Mouse (Mus musculus): ENCODE results near the gene Myl9. TPM values are rescaled to one million over a fixed set of nuclear protein-coding genes. Genes with fewer than 3 reads are reported as not detected.

Myl9 gene
- polyA plus RNA-seq, 1 experiment, result 9.4 TPM

DNA sequence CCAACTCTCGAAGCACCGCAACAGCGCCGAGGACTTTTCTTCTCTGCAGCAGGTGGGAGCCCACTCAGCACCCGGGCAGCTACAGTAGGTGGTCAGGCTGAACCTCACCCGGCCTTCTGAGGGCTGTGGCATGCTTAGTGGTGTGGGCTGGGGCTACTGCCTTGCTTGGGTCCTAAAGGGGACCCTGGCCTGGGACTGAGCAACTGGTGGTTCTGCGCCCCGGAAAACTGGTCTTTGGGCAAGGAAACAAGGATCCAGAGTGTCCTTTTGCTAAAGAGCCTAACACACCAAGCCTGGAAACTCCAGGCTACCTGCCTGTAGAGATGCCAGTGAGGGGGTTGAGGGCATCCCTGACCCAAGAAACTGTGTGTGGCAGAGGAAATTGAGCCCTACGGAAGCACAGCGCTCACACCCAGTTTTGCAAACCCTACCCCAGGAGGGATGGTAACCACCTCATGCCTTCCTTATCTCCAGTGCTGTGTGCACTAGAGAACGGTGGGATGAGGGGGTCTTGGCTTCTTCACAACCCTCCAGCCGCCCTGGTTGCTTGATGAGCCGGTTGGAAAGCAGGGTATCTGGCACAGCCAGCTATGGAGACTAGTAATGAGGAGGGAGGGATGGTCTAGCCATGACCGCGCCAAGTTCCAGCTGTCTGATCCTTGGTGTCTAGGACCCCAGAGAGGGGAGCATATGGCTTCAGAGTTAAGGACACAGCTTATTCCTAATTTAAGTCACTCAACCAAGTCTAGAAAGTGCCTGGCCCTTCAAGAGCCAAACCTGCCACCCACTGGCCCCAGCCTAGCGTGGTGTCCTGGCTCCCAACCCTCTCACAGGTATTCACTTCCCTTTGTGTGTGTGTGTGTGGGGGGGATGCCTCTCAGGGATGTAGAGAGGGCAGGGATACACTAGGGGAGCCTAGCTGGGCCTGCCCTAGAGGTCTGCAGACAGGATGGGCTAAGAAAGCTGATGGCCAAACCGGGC lies 525 bp downstream of the Myl9 start:
- TF ChIP-seq CTCF (IDR thresholded peaks at IDR 0.05; ENCODE audit: low read depth, low read length), result no peak
- no peak for TF ChIP-seq POLR2A (IDR thresholded peaks at IDR 0.05; ENCODE audit: insufficient read depth, low read length)
- TF ChIP-seq EP300 (IDR thresholded peaks at IDR 0.05; ENCODE audit: insufficient read depth, low read depth, low read length), result no peak
- Histone ChIP-seq H3K9ac (ENCODE audit: low read depth, poor library complexity, severe bottlenecking) (peak overlapping the region; percentile 42), H3K4me3 (ENCODE audit: low read depth, low read length) (peak overlapping the region; percentile 38; the same call in 1 of the 2 replicates), H3K9me3 (replicated peaks; ENCODE audit: control insufficient read depth, insufficient read depth, low read length, poor library complexity, severe bottlenecking) (no peaks in the 10 kb centered on the region), H3K4me1 (ENCODE audit: control insufficient read depth, insufficient read depth, low read length) (no peaks in the 10 kb centered on the region), H3K27ac (ENCODE audit: insufficient read depth, low read length) (no peak overlapping the region), H3K36me3 (ENCODE audit: control insufficient read depth, insufficient read depth, low read length, poor library complexity, severe bottlenecking) (no peaks in the 10 kb centered on the region), H3K27me3 (ENCODE audit: control insufficient read depth, insufficient read depth, low read length, poor library complexity, severe bottlenecking) (no peaks in the 10 kb centered on the region)

DNA sequence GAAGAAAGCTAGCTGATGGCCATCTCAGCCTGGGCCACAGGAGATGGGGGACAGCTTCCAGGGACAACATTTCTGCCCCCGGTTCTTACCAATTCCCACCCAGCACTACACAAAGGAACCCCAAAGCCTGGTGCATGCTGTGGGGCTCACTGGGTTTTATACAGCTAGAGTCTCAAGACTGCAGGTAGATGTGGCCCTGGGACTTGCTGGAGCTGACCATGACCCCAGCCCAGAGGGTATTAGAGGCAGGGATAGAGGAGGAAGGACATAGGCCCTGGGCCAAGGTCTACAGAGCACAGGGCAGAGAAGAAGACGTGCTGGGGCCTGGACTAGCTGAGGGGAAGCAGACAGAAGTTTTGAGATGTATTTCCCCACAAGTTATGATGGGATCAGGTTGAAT lies 1.7 kb downstream of the Myl9 start:
- Histone ChIP-seq H3K27me3 (ENCODE audit: control insufficient read depth, insufficient read depth, low read length, poor library complexity, severe bottlenecking) (no peaks in the 10 kb centered on the region), H3K4me3 (ENCODE audit: low read depth, low read length) (no peak overlapping the region), H3K36me3 (ENCODE audit: control insufficient read depth, insufficient read depth, low read length, poor library complexity, severe bottlenecking) (no peaks in the 10 kb centered on the region), H3K9me3 (replicated peaks; ENCODE audit: control insufficient read depth, insufficient read depth, low read length, poor library complexity, severe bottlenecking) (no peaks in the 10 kb centered on the region), H3K4me1 (ENCODE audit: control insufficient read depth, insufficient read depth, low read length) (peaks cover 3% of the 10 kb centered on the region), H3K9ac (ENCODE audit: low read depth, poor library complexity, severe bottlenecking) (no peak overlapping the region), H3K27ac (ENCODE audit: insufficient read depth, low read length) (no peak overlapping the region)
- TF ChIP-seq CTCF (IDR thresholded peaks at IDR 0.05; ENCODE audit: low read depth, low read length) (no peak), EP300 (IDR thresholded peaks at IDR 0.05; ENCODE audit: insufficient read depth, low read depth, low read length) (no peak), POLR2A (IDR thresholded peaks at IDR 0.05; ENCODE audit: insufficient read depth, low read length) (no peak)

DNA sequence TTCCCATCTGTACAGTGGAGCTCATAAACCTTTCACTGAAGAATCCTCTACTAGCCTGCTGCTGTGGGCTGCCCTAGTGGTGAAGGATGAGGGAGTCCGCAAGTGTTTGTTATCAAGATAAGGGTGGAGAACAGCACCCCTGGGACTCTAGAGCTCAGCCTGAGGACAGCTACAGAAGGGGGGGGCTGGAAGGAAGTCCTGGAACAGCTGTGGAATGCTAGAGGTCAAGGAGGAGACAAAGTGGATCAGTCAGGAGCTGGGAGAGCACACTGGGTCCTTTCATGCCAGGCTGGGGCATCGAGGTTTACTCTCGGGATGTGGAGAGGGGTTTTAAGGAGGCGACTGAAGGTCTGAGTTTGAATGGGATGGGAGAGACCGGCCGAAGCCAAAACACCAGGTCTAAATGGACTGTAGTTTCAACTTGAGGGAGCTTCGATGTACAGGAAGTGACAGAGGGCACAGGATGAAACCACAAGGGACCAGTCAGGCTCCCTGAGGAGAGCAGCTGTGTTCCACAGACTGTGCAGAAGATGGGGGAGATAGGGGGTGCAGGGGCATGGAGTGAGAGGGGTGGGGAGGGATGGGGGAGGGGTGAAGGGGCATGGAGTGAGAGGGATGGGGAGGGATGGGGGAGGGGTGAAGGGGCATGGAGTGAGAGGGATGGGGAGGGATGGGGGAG lies 2.2 kb downstream of the Myl9 start:
- no peak overlapping the region for H3K4me3 ChIP-seq (ENCODE audit: low read depth, low read length)
- H3K4me1 ChIP-seq (ENCODE audit: control insufficient read depth, insufficient read depth, low read length), result peaks cover 3% of the 10 kb centered on the region
- TF ChIP-seq CTCF (IDR thresholded peaks at IDR 0.05; ENCODE audit: low read depth, low read length), result no peak
- no peak for TF ChIP-seq POLR2A (IDR thresholded peaks at IDR 0.05; ENCODE audit: insufficient read depth, low read length)
- H3K9me3 ChIP-seq (replicated peaks; ENCODE audit: control insufficient read depth, insufficient read depth, low read length, poor library complexity, severe bottlenecking), result no peaks in the 10 kb centered on the region
- H3K36me3 ChIP-seq (ENCODE audit: control insufficient read depth, insufficient read depth, low read length, poor library complexity, severe bottlenecking), result no peaks in the 10 kb centered on the region
- no peak overlapping the region for H3K27ac ChIP-seq (ENCODE audit: insufficient read depth, low read length)
- H3K27me3 ChIP-seq (ENCODE audit: control insufficient read depth, insufficient read depth, low read length, poor library complexity, severe bottlenecking), result no peaks in the 10 kb centered on the region
- no peak overlapping the region for H3K9ac ChIP-seq (ENCODE audit: low read depth, poor library complexity, severe bottlenecking)

DNA sequence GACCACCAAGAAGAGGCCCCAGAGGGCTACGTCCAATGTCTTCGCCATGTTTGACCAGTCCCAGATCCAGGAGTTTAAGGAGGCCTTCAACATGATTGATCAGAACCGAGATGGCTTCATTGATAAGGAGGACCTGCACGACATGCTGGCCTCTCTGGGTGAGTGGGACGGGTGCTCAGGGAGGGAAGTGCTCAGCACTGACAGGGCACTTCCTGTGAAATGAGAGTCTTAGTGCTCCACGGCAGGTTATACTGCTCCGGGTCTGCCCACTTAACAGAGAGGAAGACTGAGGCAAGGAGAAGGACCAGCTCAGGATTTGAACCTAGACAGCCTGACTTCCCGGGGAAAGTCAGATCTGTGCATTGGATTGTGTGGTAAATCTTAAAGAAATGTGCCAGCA lies 3.4 kb downstream of the Myl9 start:
- no peak overlapping the region for H3K4me3 ChIP-seq (ENCODE audit: low read depth, low read length)
- H3K9me3 ChIP-seq (replicated peaks; ENCODE audit: control insufficient read depth, insufficient read depth, low read length, poor library complexity, severe bottlenecking), result no peaks in the 10 kb centered on the region
- no peak overlapping the region for H3K27ac ChIP-seq (ENCODE audit: insufficient read depth, low read length)
- H3K4me1 ChIP-seq (ENCODE audit: control insufficient read depth, insufficient read depth, low read length), result peaks cover 3% of the 10 kb centered on the region
- H3K9ac ChIP-seq (ENCODE audit: low read depth, poor library complexity, severe bottlenecking), result no peak overlapping the region
- TF ChIP-seq CTCF (IDR thresholded peaks at IDR 0.05; ENCODE audit: low read depth, low read length), result no peak
- no peak for TF ChIP-seq POLR2A (IDR thresholded peaks at IDR 0.05; ENCODE audit: insufficient read depth, low read length)
- no peak for TF ChIP-seq EP300 (IDR thresholded peaks at IDR 0.05; ENCODE audit: insufficient read depth, low read depth, low read length)
- H3K27me3 ChIP-seq (ENCODE audit: control insufficient read depth, insufficient read depth, low read length, poor library complexity, severe bottlenecking), result no peaks in the 10 kb centered on the region
- no peaks in the 10 kb centered on the region for H3K36me3 ChIP-seq (ENCODE audit: control insufficient read depth, insufficient read depth, low read length, poor library complexity, severe bottlenecking)

DNA sequence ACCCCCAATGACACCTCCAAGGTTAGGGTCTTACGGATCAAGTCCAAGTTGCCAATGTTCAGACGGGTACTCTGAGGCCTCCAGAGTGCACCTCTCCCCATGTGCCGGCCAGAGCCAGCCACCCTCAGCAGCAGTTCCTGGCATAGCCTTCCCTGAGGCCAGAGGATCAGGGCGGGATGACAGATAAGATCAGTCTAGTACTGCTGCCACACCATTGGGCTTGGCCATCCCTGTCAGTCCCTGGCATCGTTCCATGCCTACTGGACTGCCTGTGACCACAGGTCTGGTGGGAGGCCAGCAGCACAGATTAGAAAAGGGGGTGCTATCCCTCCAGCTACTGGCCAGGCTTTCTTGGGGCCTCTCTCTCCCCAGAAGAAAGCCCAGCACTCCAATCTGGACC lies 3.8 kb downstream of the Myl9 start:
- no peaks in the 10 kb centered on the region for H3K27me3 ChIP-seq (ENCODE audit: control insufficient read depth, insufficient read depth, low read length, poor library complexity, severe bottlenecking)
- no peak overlapping the region for H3K4me3 ChIP-seq (ENCODE audit: low read depth, low read length)
- H3K36me3 ChIP-seq (ENCODE audit: control insufficient read depth, insufficient read depth, low read length, poor library complexity, severe bottlenecking), result no peaks in the 10 kb centered on the region
- H3K9me3 ChIP-seq (replicated peaks; ENCODE audit: control insufficient read depth, insufficient read depth, low read length, poor library complexity, severe bottlenecking), result no peaks in the 10 kb centered on the region
- TF ChIP-seq EP300 (IDR thresholded peaks at IDR 0.05; ENCODE audit: insufficient read depth, low read depth, low read length), result no peak
- TF ChIP-seq CTCF (IDR thresholded peaks at IDR 0.05; ENCODE audit: low read depth, low read length), result no peak
- TF ChIP-seq POLR2A (IDR thresholded peaks at IDR 0.05; ENCODE audit: insufficient read depth, low read length), result no peak
- H3K9ac ChIP-seq (ENCODE audit: low read depth, poor library complexity, severe bottlenecking), result no peak overlapping the region
- H3K27ac ChIP-seq (ENCODE audit: insufficient read depth, low read length), result no peak overlapping the region
- peaks cover 3% of the 10 kb centered on the region for H3K4me1 ChIP-seq (ENCODE audit: control insufficient read depth, insufficient read depth, low read length)

DNA sequence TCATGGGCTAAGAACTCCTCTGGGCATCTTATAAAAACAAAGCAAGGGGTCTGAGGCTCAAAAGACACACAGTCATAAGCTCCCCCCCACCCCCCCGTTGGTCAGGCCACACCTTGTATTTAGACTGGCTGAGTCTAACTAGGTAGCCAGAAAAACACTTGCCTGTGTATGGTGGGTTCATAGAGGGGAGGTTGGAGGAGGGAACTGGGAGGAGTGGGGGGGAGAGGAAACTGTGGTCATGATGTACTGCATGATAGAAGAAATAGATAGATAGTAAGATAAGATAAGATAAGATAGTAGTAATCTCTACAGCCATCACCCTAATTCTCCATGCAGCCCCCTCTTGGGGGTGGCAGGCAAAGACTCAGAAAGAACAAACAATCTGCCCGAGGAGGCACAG lies 4.3 kb downstream of the Myl9 start:
- no peak overlapping the region for H3K27ac ChIP-seq (ENCODE audit: insufficient read depth, low read length)
- TF ChIP-seq POLR2A (IDR thresholded peaks at IDR 0.05; ENCODE audit: insufficient read depth, low read length), result no peak
- TF ChIP-seq EP300 (IDR thresholded peaks at IDR 0.05; ENCODE audit: insufficient read depth, low read depth, low read length), result no peak
- no peak for TF ChIP-seq CTCF (IDR thresholded peaks at IDR 0.05; ENCODE audit: low read depth, low read length)
- H3K9ac ChIP-seq (ENCODE audit: low read depth, poor library complexity, severe bottlenecking), result no peak overlapping the region
- H3K4me1 ChIP-seq (ENCODE audit: control insufficient read depth, insufficient read depth, low read length), result peaks cover 3% of the 10 kb centered on the region
- H3K27me3 ChIP-seq (ENCODE audit: control insufficient read depth, insufficient read depth, low read length, poor library complexity, severe bottlenecking), result no peaks in the 10 kb centered on the region
- H3K4me3 ChIP-seq (ENCODE audit: low read depth, low read length), result no peak overlapping the region
- H3K36me3 ChIP-seq (ENCODE audit: control insufficient read depth, insufficient read depth, low read length, poor library complexity, severe bottlenecking), result no peaks in the 10 kb centered on the region
- H3K9me3 ChIP-seq (replicated peaks; ENCODE audit: control insufficient read depth, insufficient read depth, low read length, poor library complexity, severe bottlenecking), result no peaks in the 10 kb centered on the region
